Mouse (Mus musculus) G1E-ER4 (cell line): Measurements from ENCODE around the gene Ninj2. TPM values are rescaled to one million over a fixed set of nuclear protein-coding genes. Genes with fewer than 3 reads are reported as not detected.

Experiments
- GATA1 ChIP-seq: IDR thresholded peaks from one replicate; pipeline ENCODE4 v1.8.0; 2012; ENCODE audit warnings: low read length, inconsistent platforms
- polyA plus RNA-seq: library from polyadenylated mRNA; stranded (reverse); fragments of >175 nt; gene quantifications from 2 replicates; pipeline ENCODE4 v1.2.3, GENCODE M21; 2012

The Ninj2 gene
- polyA plus RNA-seq, 1 experiment, result not detected

GRCm38 (mm10) chr6:120083442-120083841 is 9.7 kb upstream of the Ninj2 start:
- no peak for TF ChIP-seq GATA1

DNA sequence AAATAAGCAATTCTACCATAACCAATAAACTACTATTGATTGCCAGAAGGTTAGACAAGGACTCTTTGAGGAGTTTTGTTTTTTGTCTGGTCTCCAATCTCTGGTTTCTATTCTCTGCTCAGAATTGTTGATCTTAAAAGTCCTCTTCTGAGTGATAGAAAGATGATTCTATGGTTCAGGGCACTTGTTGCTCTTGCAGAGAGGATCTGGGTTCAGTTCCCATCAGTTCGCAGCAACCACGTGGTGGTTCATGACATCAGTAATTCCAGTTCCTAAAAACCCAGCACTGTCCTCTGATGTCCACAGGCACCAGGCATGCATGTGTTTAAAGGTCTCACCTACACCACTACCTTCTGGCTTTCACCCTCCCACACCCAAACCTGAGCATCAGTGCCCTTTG is 8.2 kb upstream of the Ninj2 start:
- no peak for TF ChIP-seq GATA1

GRCm38 (mm10) chr6:120085832-120086231 is 7.3 kb upstream of the Ninj2 start:
- TF ChIP-seq GATA1, result no peak

GRCm38 (mm10) chr6:120090712-120091248 is 2.4 kb upstream of the Ninj2 start:
- TF ChIP-seq GATA1, result no peak

- no peak for TF ChIP-seq GATA1
These were observed 1.2 kb upstream of the Ninj2 start for GRCm38 (mm10) chr6:120091956-120092355.

DNA sequence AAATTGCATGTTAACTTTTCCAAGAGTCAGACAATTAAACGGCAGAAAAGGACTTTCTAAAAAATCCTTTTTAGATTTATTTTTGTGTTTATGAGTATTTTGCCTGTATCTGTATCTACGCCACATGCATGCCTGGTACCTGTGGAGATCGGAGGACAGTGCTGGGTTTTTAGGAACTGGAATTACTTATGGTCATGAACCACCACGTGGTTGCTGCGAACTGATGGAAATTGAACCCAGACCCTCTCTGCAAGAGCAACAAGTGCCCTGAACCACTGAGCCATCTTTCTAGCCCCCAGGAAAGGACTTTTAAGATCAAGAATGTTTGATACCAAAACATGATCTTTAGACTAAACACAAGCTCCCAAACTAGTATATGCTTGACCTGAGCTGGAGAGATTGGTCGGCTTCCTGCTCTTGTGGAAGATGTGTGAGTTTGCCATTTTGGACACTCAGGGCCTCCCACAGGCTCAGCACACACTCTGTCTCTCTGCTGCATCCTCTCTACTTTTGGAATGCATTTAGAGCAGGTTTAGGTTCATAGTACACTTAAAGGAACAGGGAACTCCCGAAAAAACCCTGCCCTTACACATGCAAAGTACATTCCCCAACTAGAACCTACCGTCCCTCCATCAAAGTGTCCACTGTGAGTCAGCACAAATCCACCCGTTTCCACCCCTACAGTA is 1.1 kb downstream of the Ninj2 start:
- TF ChIP-seq GATA1, result no peak

GRCm38 (mm10) chr6:120095096-120095495 is 1.9 kb downstream of the Ninj2 start:
- TF ChIP-seq GATA1, result no peak

GRCm38 (mm10) chr6:120095501-120095900 is 2.4 kb downstream of the Ninj2 start:
- no peak for TF ChIP-seq GATA1

- no peak for TF ChIP-seq GATA1
These were observed 6.2 kb downstream of the Ninj2 start for GRCm38 (mm10) chr6:120099392-120099791.

DNA sequence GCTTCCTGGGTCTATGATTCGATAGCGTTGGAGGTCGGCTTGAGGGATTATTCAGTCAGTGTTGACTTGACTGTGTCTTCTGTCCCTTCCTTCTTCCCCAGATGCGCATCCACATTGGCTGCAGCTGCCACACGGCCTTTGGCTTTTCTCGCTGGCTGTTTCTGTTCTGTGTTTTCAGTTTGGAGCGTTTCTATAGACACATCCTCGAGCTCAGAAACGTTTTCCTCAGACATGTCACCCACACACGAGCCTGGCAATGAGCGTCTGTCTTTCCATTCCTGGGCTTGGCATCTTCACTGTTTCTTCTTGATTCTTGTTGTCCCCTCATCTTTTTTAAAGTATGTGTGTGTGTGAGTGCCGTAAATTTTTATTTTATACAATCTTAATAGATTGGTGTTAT is 8.1 kb downstream of the Ninj2 start:
- TF ChIP-seq GATA1, result no peak

- no peak for TF ChIP-seq GATA1
These were observed 8.8 kb downstream of the Ninj2 start for GRCm38 (mm10) chr6:120101996-120102395.

DNA sequence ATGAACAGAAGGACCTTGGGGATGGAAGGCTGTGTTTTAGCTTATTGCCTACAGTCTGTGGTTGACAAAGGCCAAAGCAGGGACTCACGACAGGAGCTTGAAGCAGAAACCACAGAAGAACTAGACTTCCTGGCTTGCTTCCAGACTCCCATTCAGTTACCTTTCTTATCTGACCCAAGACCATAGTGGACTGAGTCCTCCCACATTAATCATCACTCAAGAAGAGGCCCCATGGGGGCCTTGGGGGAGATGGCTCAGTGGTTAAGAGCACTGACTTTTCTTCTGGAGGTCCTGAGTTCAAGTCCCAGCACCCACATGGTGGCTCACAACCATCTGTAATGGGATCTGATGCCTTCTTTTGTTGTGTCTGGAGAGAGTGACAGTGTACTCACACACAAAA is 10.0 kb downstream of the Ninj2 start:
- no peak for TF ChIP-seq GATA1

DNA sequence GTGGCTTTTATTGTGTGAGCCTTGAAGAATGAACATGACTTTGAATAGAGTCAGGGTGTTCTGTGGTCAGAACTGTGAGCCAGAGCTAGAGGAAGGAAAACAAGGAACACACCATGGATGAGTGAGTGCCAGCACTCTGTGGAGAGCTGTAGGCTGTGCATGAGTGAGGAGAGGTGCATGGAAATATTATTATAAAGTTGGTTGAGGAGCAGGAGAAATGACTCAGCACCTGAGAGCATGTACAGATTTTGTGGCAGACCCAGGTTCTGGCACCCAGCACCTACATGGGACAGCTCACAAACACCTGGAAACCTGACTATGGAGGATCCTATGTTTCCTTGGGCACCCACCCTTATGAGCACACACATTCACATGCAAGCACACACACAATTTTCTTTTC is 11.9 kb downstream of the Ninj2 start:
- TF ChIP-seq GATA1, result no peak

DNA sequence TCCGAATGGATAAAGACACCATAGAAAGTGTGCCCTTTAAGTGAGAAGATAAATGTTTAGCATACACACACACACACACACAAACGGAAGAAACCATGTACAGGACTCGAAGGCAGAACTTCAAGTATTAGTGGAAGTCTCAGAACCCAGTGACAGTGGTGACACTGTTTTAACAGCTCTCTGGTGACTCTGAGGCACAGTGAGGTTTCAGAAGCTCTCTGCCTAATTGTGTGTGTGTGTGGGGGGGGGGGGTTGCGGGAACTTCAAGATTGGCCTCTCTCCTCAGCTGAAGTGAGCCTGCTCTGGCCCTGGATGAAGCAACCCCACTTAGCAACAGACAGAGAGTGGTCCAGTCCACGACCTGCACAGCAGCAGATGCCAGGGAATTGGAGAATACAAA is 14.4 kb downstream of the Ninj2 start:
- TF ChIP-seq GATA1, result no peak

DNA sequence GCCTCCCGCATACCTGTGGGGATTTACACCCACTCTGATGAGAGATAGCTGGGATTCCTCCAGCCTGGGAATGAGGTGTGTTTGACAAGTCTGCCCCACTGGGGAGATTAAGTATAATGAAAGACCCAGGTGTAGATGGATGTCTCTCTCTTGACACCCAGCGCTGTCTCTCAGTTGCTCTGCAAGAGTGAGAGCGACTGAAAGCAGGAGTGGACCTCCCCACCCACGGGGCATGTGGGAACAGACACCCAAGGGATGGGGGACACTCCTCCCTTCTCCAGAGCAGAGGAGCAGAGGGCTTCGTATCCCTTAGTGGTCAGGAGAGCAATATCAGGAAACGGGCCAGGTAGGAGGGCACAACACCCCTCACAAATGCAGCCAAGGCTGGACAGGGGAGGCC is 14.9 kb downstream of the Ninj2 start:
- TF ChIP-seq GATA1, result no peak

GRCm38 (mm10) chr6:120109173-120109572 is 16.0 kb downstream of the Ninj2 start:
- no peak for TF ChIP-seq GATA1

DNA sequence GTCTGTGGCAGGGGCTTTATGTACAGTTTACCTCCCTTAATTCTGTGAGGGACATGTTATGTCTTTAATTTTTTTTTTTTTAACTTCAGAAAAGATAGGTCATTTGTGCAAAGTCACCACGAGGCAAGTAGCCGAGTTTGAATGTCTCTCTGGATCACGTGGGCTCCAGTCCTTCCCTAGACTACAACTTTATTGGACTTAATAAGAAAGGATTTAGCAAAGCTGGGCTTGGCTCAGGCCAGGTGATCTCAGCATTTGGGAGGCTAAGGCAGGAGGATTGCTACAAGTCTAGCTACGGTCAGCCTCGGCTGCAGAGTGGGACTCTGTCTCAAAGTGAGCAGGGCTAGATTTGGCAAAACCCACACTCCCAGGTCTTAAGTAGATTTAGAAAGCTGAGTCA is 16.8 kb downstream of the Ninj2 start:
- no peak for TF ChIP-seq GATA1

GRCm38 (mm10) chr6:120110738-120111409 is 17.7 kb downstream of the Ninj2 start:
- TF ChIP-seq GATA1, result no peak
